ENCODE assay signal across 9 mouse cellular contexts in the genomic region with DNA sequence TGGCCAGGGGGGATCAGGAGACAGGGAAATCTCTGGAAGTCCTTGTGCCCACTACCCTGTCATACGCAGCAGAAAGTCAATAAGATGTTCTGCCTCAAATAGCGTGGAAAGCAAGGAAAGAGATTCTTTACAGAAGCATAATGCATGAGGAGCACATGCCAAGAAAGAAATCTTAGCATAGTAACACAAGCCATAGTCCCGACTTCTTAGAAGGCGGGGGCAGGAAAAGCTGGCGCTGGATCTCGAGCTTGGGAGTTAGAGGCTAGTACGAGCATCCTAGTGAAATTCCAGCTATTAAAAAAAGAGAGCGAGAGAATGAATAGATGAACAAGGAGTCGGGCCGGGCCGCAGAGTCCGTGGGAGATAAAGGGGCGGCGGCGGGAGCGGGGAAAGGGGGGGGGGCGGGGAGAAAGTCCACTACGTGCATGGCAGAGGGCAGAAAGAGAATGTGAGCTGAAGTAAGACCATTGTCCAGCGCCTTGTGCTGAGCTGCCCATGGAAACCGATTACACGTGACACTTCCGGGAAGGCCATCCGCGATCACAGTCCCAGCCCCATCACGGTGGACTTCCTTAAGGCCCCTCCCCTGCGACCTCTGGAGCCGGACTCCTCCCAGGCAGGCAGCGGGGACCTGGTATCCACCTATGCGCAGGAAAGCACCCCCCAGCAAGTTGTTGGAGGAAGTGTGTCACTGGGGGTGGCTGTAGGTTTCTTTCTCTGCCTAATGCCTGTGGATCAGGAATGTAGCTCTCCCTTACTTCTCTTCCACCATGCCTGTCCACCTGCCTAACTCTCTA. TPM values are rescaled to one million over a fixed set of nuclear protein-coding genes. Genes with fewer than 3 reads are reported as not detected.
DNase-seq lines count a peak whose midpoint lies in the region; ATAC-seq and TF ChIP-seq lines count a peak whose summit lies in the region.
"Had no signal": no experiment of that assay in that cellular context is flagged by ENCODE, and none has a peak within 500 bp of the region (broad histone marks: within the 10 kb centered on the region; RNA-seq: fewer than 3 reads in every experiment).

No protein-coding gene starts in this region.

- H3K27ac ChIP-seq in bone marrow macrophage, adult 2 months (ENCODE audit: insufficient read depth, low read depth, low read length), result peak overlapping the region; percentile 58
- peak overlapping the region; percentile 60 for H3K27ac ChIP-seq in intestine, embryonic 16.5 days (ENCODE audit: low read length)
- H3K27ac ChIP-seq in liver, embryonic 14.5 days, result no peak overlapping the region

- H3K9ac ChIP-seq in intestine, embryonic 16.5 days (ENCODE audit: low read depth, low read length), result peak overlapping the region; percentile 67
- no peak overlapping the region; the same call in 1 of the 2 replicates for H3K9ac ChIP-seq in liver, embryonic 14.5 days (replicated peaks)

- WGBS in intestine, embryonic 16.5 days, result 10% methylated on average over 28 of the region's 29 CpGs
- 13% methylated on average over 27 of the region's 29 CpGs for WGBS in liver, embryonic 14.5 days (ENCODE audit: insufficient replicate concordance)

- no peak for TF ChIP-seq POLR2A in bone marrow macrophage, adult 2 months (IDR thresholded peaks at IDR 0.05; ENCODE audit: borderline replicate concordance, low read depth, low read length)

- H3K4me3 ChIP-seq in bone marrow macrophage, adult 2 months (ENCODE audit: insufficient read depth, low read length), result no peak overlapping the region
- H3K4me3 ChIP-seq in intestine, embryonic 16.5 days (ENCODE audit: low read length), result peak overlapping the region; percentile 40
- H3K4me3 ChIP-seq in liver, embryonic 14.5 days (ENCODE audit: insufficient read depth in 1 of 2, low read depth in 2 of 2, low read length in 2 of 2), result peak overlapping the region; percentile 34 to 47

- H3K9me3 ChIP-seq in intestine, embryonic 16.5 days (ENCODE audit: control insufficient read depth, low read length), result no peaks in the 10 kb centered on the region
- H3K9me3 ChIP-seq in liver, embryonic 14.5 days (ENCODE audit: control insufficient read depth, low read length), result no peaks in the 10 kb centered on the region

- ATAC-seq in intestine, embryonic 16.5 days, result peak; percentile 57
- ATAC-seq in liver, embryonic 14.5 days (ENCODE audit: insufficient read depth), result peak; percentile 42; the same call in 1 of the 2 replicates
- ATAC-seq: Patski had no signal

- peaks cover 82% of the 10 kb centered on the region for H3K4me1 ChIP-seq in bone marrow macrophage, adult 2 months (ENCODE audit: control insufficient read depth, insufficient read depth, low read length)
- H3K4me1 ChIP-seq in intestine, embryonic 16.5 days (ENCODE audit: control insufficient read depth, insufficient read depth, low read length), result peaks cover 23% of the 10 kb centered on the region
- peaks cover 0 to 16% of the 10 kb centered on the region in 2 experiments; a peak in 2 of 4 replicates for H3K4me1 ChIP-seq in liver, embryonic 14.5 days (replicated peaks; ENCODE audit: control insufficient read depth in 2 of 2, insufficient read depth in 2 of 2, low read length in 1 of 2)

- peak overlapping the region; percentile 63 for H3K4me2 ChIP-seq in intestine, embryonic 16.5 days (ENCODE audit: low read depth, low read length)
- peak overlapping the region; percentile 57 for H3K4me2 ChIP-seq in liver, embryonic 14.5 days (ENCODE audit: low read depth)

- DNase-seq in left cerebral cortex, adult 18-20 months (ENCODE audit: low spot score in 2 of 2), result peak; percentile 29 to 44
- no peak for DNase-seq in left cerebral cortex, adult 9 months (ENCODE audit: low spot score in 2 of 2)
- DNase-seq in heart, adult 11 months, result peak; percentile 98
- no peak for DNase-seq in liver, embryonic 14.5 days (ENCODE audit: low read depth in 3 of 3, low spot score in 3 of 3)
- peak; percentile 58 for DNase-seq in neural tube, embryonic 10.5 days (ENCODE audit: extremely low spot score, low spot score)
- no peak for DNase-seq in frontal cortex, postnatal 10 days (ENCODE audit: low spot score in 2 of 2)

- no peaks in the 10 kb centered on the region for H3K27me3 ChIP-seq in intestine, embryonic 16.5 days (replicated peaks; ENCODE audit: control insufficient read depth, insufficient read depth, low read length)
- no peaks in the 10 kb centered on the region for H3K27me3 ChIP-seq in liver, embryonic 14.5 days (ENCODE audit: control insufficient read depth, insufficient read depth, low read length)
- H3K27me3 ChIP-seq: Patski had no signal

- TF ChIP-seq CTCF in bone marrow macrophage, adult 2 months (IDR thresholded peaks at IDR 0.05; ENCODE audit: low read depth, low read length), result no peak
- no peak for TF ChIP-seq CTCF in liver, embryonic 14.5 days (IDR thresholded peaks at IDR 0.05; ENCODE audit: low read depth)

- H3K36me3 ChIP-seq in intestine, embryonic 16.5 days (ENCODE audit: control insufficient read depth, insufficient read depth, low read length), result no peaks in the 10 kb centered on the region
- H3K36me3 ChIP-seq in liver, embryonic 14.5 days (replicated peaks; ENCODE audit: control insufficient read depth, insufficient read depth, low read depth), result no peaks in the 10 kb centered on the region

- no peak for TF ChIP-seq EP300 in liver, embryonic 14.5 days (IDR thresholded peaks at IDR 0.05; ENCODE audit: low read depth)

RNA-seq across cellular contexts. Expression of a gene that starts 12.6 kb away (rescaled TPM):
- 100 to 1,000 TPM; 307 to 330 TPM for total RNA-seq in left cerebral cortex, adult 18-20 months (2021)
- 937 and 962 TPM in 2 replicates for polyA plus RNA-seq in bone marrow macrophage, adult 2 months (2012; ENCODE audit: insufficient read depth, insufficient read length, missing spikeins)
- polyA plus RNA-seq in intestine, embryonic 16.5 days (2015; fragmentation: Nextera tagmentation; extraction: Ambion mirVana), result 671 and 691 TPM in 2 replicates
- 67.7 and 91.6 TPM in 2 replicates for polyA plus RNA-seq in liver, embryonic 14.5 days (2012; rRNA removed)
- 259 and 262 TPM in 2 replicates for polyA plus RNA-seq in liver, embryonic 14.5 days (2014; fragmentation: Nextera tagmentation; extraction: Ambion mirVana)

RNA-seq across cellular contexts. Expression of a gene that starts 39.4 kb away (rescaled TPM):
- not detected for total RNA-seq in left cerebral cortex, adult 18-20 months (2021)
- not detected in 2 replicates for polyA plus RNA-seq in bone marrow macrophage, adult 2 months (2012; ENCODE audit: insufficient read depth, insufficient read length, missing spikeins)
- 0.26 and 0.31 TPM in 2 replicates for polyA plus RNA-seq in intestine, embryonic 16.5 days (2015; fragmentation: Nextera tagmentation; extraction: Ambion mirVana)
- polyA plus RNA-seq in liver, embryonic 14.5 days (2012; rRNA removed), result not detected in 2 replicates
- polyA plus RNA-seq in liver, embryonic 14.5 days (2014; fragmentation: Nextera tagmentation; extraction: Ambion mirVana), result not detected in 2 replicates
- polyA plus RNA-seq: Patski had no signal

Comparison
In these comparisons a context has a peak if more than half of its experiments do, and no peak if none do; other contexts are left out.
1. DNase-seq: peak in left cerebral cortex, adult 18-20 months (2 of 2), heart, adult 11 months (single experiment) and neural tube, embryonic 10.5 days (single experiment); none in left cerebral cortex, adult 9 months (0 of 2), liver, embryonic 14.5 days (0 of 3) and frontal cortex, postnatal 10 days (0 of 2).